8 mouse cellular contexts compared by ENCODE assay signal in the genomic region with DNA sequence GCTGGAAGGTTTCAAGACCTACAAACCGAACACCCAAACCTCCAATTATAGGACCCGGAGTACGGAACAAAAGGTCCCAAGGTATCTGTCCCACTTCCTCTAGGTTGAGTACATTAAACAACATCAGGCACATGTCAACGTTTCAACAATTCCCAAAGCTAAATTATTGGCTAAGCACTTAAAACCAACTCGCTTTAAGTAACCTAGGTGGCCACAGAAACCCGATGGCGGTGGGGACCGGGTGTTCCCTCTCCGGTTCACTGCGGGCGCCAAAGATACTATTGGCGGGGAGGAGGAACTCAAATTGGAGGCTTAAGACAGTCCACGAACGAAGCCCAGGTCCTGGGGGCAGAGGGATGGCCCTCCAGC. TPM values are rescaled to one million over a fixed set of nuclear protein-coding genes. Genes with fewer than 3 reads are reported as not detected.
DNase-seq lines count a peak whose midpoint lies in the region; ATAC-seq and TF ChIP-seq lines count a peak whose summit lies in the region.

No protein-coding gene starts in this region.

- no peak for TF ChIP-seq POLR2A in thymus, adult 2 months (IDR thresholded peaks at IDR 0.05; ENCODE audit: control insufficient read depth, extremely low read depth, insufficient read depth, low read length, poor library complexity)

- H3K4me1 ChIP-seq in erythroblast, embryonic 14.5 days (ENCODE audit: control insufficient read depth) = peaks cover under 1% of the 10 kb centered on the region; the same call in 1 of the 2 replicates
- H3K4me1 ChIP-seq in thymus, adult 2 months (replicated peaks; ENCODE audit: control insufficient read depth, insufficient read depth, low read length) = peaks cover 3% of the 10 kb centered on the region
- no peaks in the 10 kb centered on the region for H3K4me1 ChIP-seq in liver, embryonic 11.5 days (replicated peaks; ENCODE audit: control insufficient read depth, insufficient read depth, low read length)
- H3K4me1 ChIP-seq in stomach, embryonic 14.5 days (ENCODE audit: control insufficient read depth, insufficient read depth, low read length) = peaks cover 11% of the 10 kb centered on the region; the same call in 1 of the 2 replicates

- H3K36me3 ChIP-seq in erythroblast, embryonic 14.5 days (ENCODE audit: control insufficient read depth) = no peaks in the 10 kb centered on the region
- no peaks in the 10 kb centered on the region for H3K36me3 ChIP-seq in thymus, adult 2 months (ENCODE audit: control insufficient read depth, insufficient read depth, low read length)
- H3K36me3 ChIP-seq in liver, embryonic 11.5 days (ENCODE audit: control insufficient read depth, insufficient read depth, low read length) = no peaks in the 10 kb centered on the region
- no peaks in the 10 kb centered on the region for H3K36me3 ChIP-seq in stomach, embryonic 14.5 days (ENCODE audit: control insufficient read depth, insufficient read depth, low read length)

- ATAC-seq in erythroblast, adult 5-6 weeks (replicated peaks; ENCODE audit: low FRiP score, poor library complexity, severe bottlenecking) = no peak
- no peak for ATAC-seq in liver, embryonic 11.5 days (replicated peaks; ENCODE audit: low FRiP score)
- no peak for ATAC-seq in stomach, embryonic 14.5 days (ENCODE audit: insufficient number of reproducible peaks, insufficient read depth, low FRiP score, low read depth)

- H3K27ac ChIP-seq in thymus, adult 2 months (ENCODE audit: control insufficient read depth, insufficient read depth, low read length) = no peak overlapping the region
- peak overlapping the region; percentile 74; the same call in 1 of the 2 replicates for H3K27ac ChIP-seq in liver, embryonic 11.5 days (ENCODE audit: low read depth, low read length)
- peak overlapping the region; percentile 89 for H3K27ac ChIP-seq in stomach, embryonic 14.5 days (ENCODE audit: low read length)

- H3K4me3 ChIP-seq in erythroblast, embryonic 14.5 days (replicated peaks) = peak overlapping the region; percentile 50
- peak overlapping the region; percentile 18 for H3K4me3 ChIP-seq in thymus, adult 2 months (ENCODE audit: control insufficient read depth, insufficient read depth, low read length)
- peak overlapping the region; percentile 74 for H3K4me3 ChIP-seq in liver, embryonic 11.5 days (ENCODE audit: low read depth, low read length)
- peak overlapping the region; percentile 67 for H3K4me3 ChIP-seq in stomach, embryonic 14.5 days (ENCODE audit: low read depth, low read length)

- WGBS in thymus, adult 2 months = 5% methylated on average over 14 of the region's 14 CpGs
- WGBS in liver, embryonic 11.5 days = 2% methylated on average over 14 of the region's 14 CpGs
- WGBS in stomach, embryonic 14.5 days = under 1% methylated on average over 13 of the region's 14 CpGs

- peaks cover 38% of the 10 kb centered on the region for H3K27me3 ChIP-seq in erythroblast, embryonic 14.5 days (ENCODE audit: control insufficient read depth)
- peaks cover 3% of the 10 kb centered on the region; the same call in 1 of the 2 replicates for H3K27me3 ChIP-seq in thymus, adult 2 months (ENCODE audit: control insufficient read depth, insufficient read depth, low read length)
- peaks cover 16% of the 10 kb centered on the region for H3K27me3 ChIP-seq in liver, embryonic 11.5 days (replicated peaks; ENCODE audit: control insufficient read depth, insufficient read depth, low read length)
- H3K27me3 ChIP-seq in stomach, embryonic 14.5 days (ENCODE audit: control insufficient read depth, insufficient read depth, low read length) = no peaks in the 10 kb centered on the region

- peak overlapping the region; percentile 71 for H3K9ac ChIP-seq in liver, embryonic 11.5 days (ENCODE audit: low read depth, low read length)
- H3K9ac ChIP-seq in stomach, embryonic 14.5 days (replicated peaks; ENCODE audit: low read depth, low read length) = peak overlapping the region; percentile 92

- H3K4me2 ChIP-seq in liver, embryonic 11.5 days = peak overlapping the region; percentile 87
- peak overlapping the region; percentile 61 for H3K4me2 ChIP-seq in stomach, embryonic 14.5 days (replicated peaks; ENCODE audit: low read depth, low read length)

- DNase-seq in thymus, adult 2 months = no peak
- DNase-seq in thymus, adult 18-20 months = no peak
- no peak for DNase-seq in liver, embryonic 11.5 days (ENCODE audit: low spot score)
- DNase-seq in urinary bladder, postnatal 25 days (ENCODE audit: low spot score) = no peak
- no peak for DNase-seq in cerebellum, adult 8-10 months

- TF ChIP-seq CTCF in thymus, adult 2 months (IDR thresholded peaks at IDR 0.05; ENCODE audit: borderline replicate concordance, control insufficient read depth, extremely low read depth, insufficient read depth, low read length, poor library complexity) = no peak

- H3K9me3 ChIP-seq in erythroblast, embryonic 14.5 days (ENCODE audit: control insufficient read depth, low read length) = no peaks in the 10 kb centered on the region; the same call in 1 of the 2 replicates
- no peaks in the 10 kb centered on the region for H3K9me3 ChIP-seq in liver, embryonic 11.5 days (ENCODE audit: control insufficient read depth, low read length)
- H3K9me3 ChIP-seq in stomach, embryonic 14.5 days (ENCODE audit: control insufficient read depth, low read depth, low read length) = no peaks in the 10 kb centered on the region

RNA-seq across cellular contexts. Expression of gene Cdk14, which starts 40.6 kb away (rescaled TPM):
- polyA plus RNA-seq in erythroblast, embryonic 14.5 days (2012) = not detected in 2 replicates
- total RNA-seq in erythroblast, adult 5-6 weeks (2015; ENCODE audit: low replicate concordance) = 0.63 TPM in 1 of 2 replicates, not detected in the other
- total RNA-seq in erythroblast, adult 5-6 weeks (2017; ENCODE audit: low replicate concordance) = 0.56 and 0.60 TPM in 2 replicates
- 0.90 and 0.91 TPM in 2 replicates for polyA plus RNA-seq in thymus, adult 2 months (2012; rRNA removed)
- polyA plus RNA-seq in liver, embryonic 11.5 days (2014; fragmentation: Nextera tagmentation; extraction: Ambion mirVana) = 6.9 and 8.0 TPM in 2 replicates
- polyA plus RNA-seq in stomach, embryonic 14.5 days (2014; fragmentation: Nextera tagmentation; extraction: Ambion mirVana) = 27.4 and 28.3 TPM in 2 replicates

Comparison
In these comparisons a context has a peak if more than half of its experiments do, and no peak if none do; other contexts are left out.
1. H3K4me3 ChIP-seq: peak in every context shown above with its lines; median percentile 74 in liver, embryonic 11.5 days; 67 in stomach, embryonic 14.5 days; 50 in erythroblast, embryonic 14.5 days; 18 in thymus, adult 2 months.